In the genomic region with DNA sequence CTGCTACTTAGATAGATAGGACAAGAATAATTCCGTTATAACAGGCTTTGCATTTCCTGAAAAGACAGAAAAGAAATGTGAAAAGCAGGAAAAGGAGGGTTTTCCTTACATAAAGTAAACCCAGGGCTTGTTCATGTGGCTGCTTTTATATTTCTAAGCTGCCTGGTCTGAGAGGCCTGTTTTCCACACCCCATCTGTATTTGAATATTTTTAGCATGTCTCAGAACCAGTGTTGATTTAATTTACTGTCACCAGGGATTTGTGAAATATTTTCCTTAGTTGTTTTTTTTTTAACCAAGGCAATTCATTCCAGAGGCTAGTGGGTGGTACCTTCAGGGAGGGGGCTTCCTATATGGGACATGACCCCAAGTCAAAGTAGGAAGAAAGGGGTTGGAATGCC, we compare ENCODE assay signal across 22 mouse cellular contexts. TPM values are rescaled to one million over a fixed set of nuclear protein-coding genes. Genes with fewer than 3 reads are reported as not detected.
DNase-seq lines count a peak whose midpoint lies in the region; ATAC-seq and TF ChIP-seq lines count a peak whose summit lies in the region.
"Had no signal": no experiment of that assay in that cellular context is flagged by ENCODE, and none has a peak within 500 bp of the region (broad histone marks: within the 10 kb centered on the region; RNA-seq: fewer than 3 reads in every experiment).

No protein-coding gene starts in this region.

- H3K27ac ChIP-seq in forebrain, embryonic 15.5 days (replicated peaks): peak overlapping the region; percentile 40; the same call in 1 of the 2 replicates
- H3K27ac ChIP-seq in forebrain, embryonic 12.5 days: no peak overlapping the region
- H3K27ac ChIP-seq in left cerebral cortex, adult 2 months: peak overlapping the region; percentile 65
- H3K27ac ChIP-seq in kidney, adult 2 months (ENCODE audit: insufficient read depth, low read depth, low read length): no peak overlapping the region
- H3K27ac ChIP-seq: forebrain, embryonic 13.5 days; gastrocnemius, adult 2 months; heart, embryonic 13.5 days; hindbrain, embryonic 12.5 days had no signal

- WGBS in forebrain, embryonic 15.5 days: 61% methylated on average over 1 of the region's 1 CpGs
- WGBS in forebrain, embryonic 12.5 days: 80% methylated on average over 1 of the region's 1 CpGs
- WGBS in kidney, adult 2 months: 44% methylated on average over 1 of the region's 1 CpGs

- peaks cover 6% of the 10 kb centered on the region for H3K4me1 ChIP-seq in forebrain, embryonic 15.5 days
- no peaks in the 10 kb centered on the region for H3K4me1 ChIP-seq in forebrain, embryonic 12.5 days
- no peaks in the 10 kb centered on the region for H3K4me1 ChIP-seq in kidney, adult 2 months (ENCODE audit: control insufficient read depth, insufficient read depth, low read length)
- H3K4me1 ChIP-seq: forebrain, embryonic 13.5 days; heart, embryonic 13.5 days; hindbrain, embryonic 12.5 days had no signal

- no peaks in the 10 kb centered on the region for H3K27me3 ChIP-seq in forebrain, embryonic 15.5 days
- no peaks in the 10 kb centered on the region for H3K27me3 ChIP-seq in forebrain, embryonic 12.5 days
- H3K27me3 ChIP-seq in kidney, adult 2 months (replicated peaks; ENCODE audit: control insufficient read depth, insufficient read depth, low read length): no peaks in the 10 kb centered on the region

- no peak for ATAC-seq in forebrain, embryonic 15.5 days (replicated peaks)
- ATAC-seq in forebrain, embryonic 12.5 days (ENCODE audit: low FRiP score): no peak
- ATAC-seq: forebrain, embryonic 13.5 days; hindbrain, embryonic 16.5 days; inflammation-experienced regulatory T-cells, adult 6 months; intestine, postnatal 0 days had no signal

- TF ChIP-seq POLR2A in kidney, adult 2 months (IDR thresholded peaks at IDR 0.05; ENCODE audit: low read depth, low read length): no peak

- H3K4me3 ChIP-seq in forebrain, embryonic 15.5 days: no peak overlapping the region
- H3K4me3 ChIP-seq in forebrain, embryonic 12.5 days (replicated peaks): no peak overlapping the region
- no peak overlapping the region for H3K4me3 ChIP-seq in left cerebral cortex, adult 2 months
- no peak overlapping the region for H3K4me3 ChIP-seq in kidney, adult 2 months (ENCODE audit: insufficient read depth, low read depth, low read length)
- H3K4me3 ChIP-seq: forebrain, embryonic 13.5 days; gastrocnemius, adult 2 months; heart, embryonic 13.5 days; hindbrain, embryonic 12.5 days had no signal

- intact Hi-C loops in left cerebral cortex, adult 2 months (cut with DNase I): no loop called here

- H3K4me2 ChIP-seq in forebrain, embryonic 15.5 days (replicated peaks): no peak overlapping the region
- no peak overlapping the region for H3K4me2 ChIP-seq in forebrain, embryonic 12.5 days
- H3K4me2 ChIP-seq: forebrain, embryonic 13.5 days; heart, embryonic 13.5 days; hindbrain, embryonic 12.5 days had no signal

- no peak overlapping the region for H3K9ac ChIP-seq in forebrain, embryonic 15.5 days (replicated peaks)
- H3K9ac ChIP-seq in forebrain, embryonic 12.5 days: no peak overlapping the region
- H3K9ac ChIP-seq: forebrain, embryonic 13.5 days; heart, embryonic 13.5 days; hindbrain, embryonic 12.5 days had no signal

- DNase-seq in left cerebral cortex, adult 2 months (ENCODE audit: extremely low spot score in 1 of 2, low spot score in 2 of 2): no peak
- DNase-seq in left cerebral cortex, adult 11 months (ENCODE audit: low spot score): no peak
- peak; percentile 14 for DNase-seq in fibroblast of lung, adult 2 months (ENCODE audit: low read depth)
- DNase-seq in T-cell, adult 2 months (ENCODE audit: low spot score): no peak
- no peak for DNase-seq in kidney, adult 2 months
- DNase-seq: adrenal gland, postnatal 14 days; cerebellum, adult 18-20 months; cerebellum, adult 9-11 months; cerebellum, postnatal 36 days; gastrocnemius, adult 2 months; gastrocnemius, postnatal 25 days; heart, postnatal 4 days had no signal

- H3K9me3 ChIP-seq in forebrain, embryonic 15.5 days: no peaks in the 10 kb centered on the region
- H3K9me3 ChIP-seq in forebrain, embryonic 12.5 days: no peaks in the 10 kb centered on the region
- H3K9me3 ChIP-seq: forebrain, embryonic 13.5 days; heart, embryonic 13.5 days had no signal

- H3K36me3 ChIP-seq in forebrain, embryonic 15.5 days: no peaks in the 10 kb centered on the region
- no peaks in the 10 kb centered on the region for H3K36me3 ChIP-seq in forebrain, embryonic 12.5 days (replicated peaks)
- H3K36me3 ChIP-seq in kidney, adult 2 months (ENCODE audit: control insufficient read depth, insufficient read depth, low read length): no peaks in the 10 kb centered on the region
- H3K36me3 ChIP-seq: heart, embryonic 13.5 days; hindbrain, embryonic 12.5 days had no signal

- no peak for TF ChIP-seq CTCF in left cerebral cortex, adult 2 months (IDR thresholded peaks at IDR 0.05)
- TF ChIP-seq CTCF in kidney, adult 2 months (conservative IDR thresholded peaks at IDR 0.05; ENCODE audit: insufficient read depth, insufficient read length, low read depth, low read length): no peak

RNA-seq across cellular contexts. Expression of a gene that starts 11.2 kb away (rescaled TPM):
- 6.9 and 7.1 TPM in 2 replicates for polyA plus RNA-seq in forebrain, embryonic 15.5 days (2015; fragmentation: Nextera tagmentation; extraction: Ambion mirVana)
- 9.5 and 9.9 TPM in 2 replicates for polyA plus RNA-seq in forebrain, embryonic 12.5 days (2016; fragmentation: Nextera tagmentation; extraction: Ambion mirVana)
- total RNA-seq in left cerebral cortex, adult 2 months (2021): 10 to 100 TPM; 25.3 to 25.8 TPM
- polyA plus RNA-seq in kidney, adult 2 months (2012; rRNA removed): 97.4 and 115 TPM in 2 replicates

RNA-seq across cellular contexts. Expression of a gene that starts 26.6 kb away (rescaled TPM):
- 30.0 and 33.2 TPM in 2 replicates for polyA plus RNA-seq in forebrain, embryonic 15.5 days (2015; fragmentation: Nextera tagmentation; extraction: Ambion mirVana)
- polyA plus RNA-seq in forebrain, embryonic 12.5 days (2016; fragmentation: Nextera tagmentation; extraction: Ambion mirVana): 3.8 and 4.8 TPM in 2 replicates
- total RNA-seq in left cerebral cortex, adult 2 months (2021): 100 to 1,000 TPM; 448 to 462 TPM
- 0.34 and 0.58 TPM in 2 replicates for polyA plus RNA-seq in kidney, adult 2 months (2012; rRNA removed)
- total RNA-seq: granulocyte monocyte progenitor cell, adult 5-6 weeks had no signal
- polyA plus RNA-seq: heart, postnatal 0 days had no signal

RNA-seq across cellular contexts. Expression of a gene that starts 45.1 kb away (rescaled TPM):
- polyA plus RNA-seq in forebrain, embryonic 15.5 days (2015; fragmentation: Nextera tagmentation; extraction: Ambion mirVana): 350 and 358 TPM in 2 replicates
- polyA plus RNA-seq in forebrain, embryonic 12.5 days (2016; fragmentation: Nextera tagmentation; extraction: Ambion mirVana): 485 and 504 TPM in 2 replicates
- total RNA-seq in left cerebral cortex, adult 2 months (2021): 100 to 1,000 TPM; 409 to 435 TPM
- polyA plus RNA-seq in kidney, adult 2 months (2012; rRNA removed): 90.9 and 114 TPM in 2 replicates

Comparison
In these comparisons a context has a peak if more than half of its experiments do, and no peak if none do; other contexts are left out.
1. H3K27ac ChIP-seq: peak in forebrain, embryonic 15.5 days (single experiment) and left cerebral cortex, adult 2 months (single experiment); none in forebrain, embryonic 12.5 days (single experiment) and kidney, adult 2 months (single experiment).